Mouse (Mus musculus) cerebellum, postnatal 14 days (tissue): ENCODE measurements around the gene Supt4a.

Experiments
- DNase-seq, 2 experiments: peaks; one replicate each; pipeline ENCODE4 v3.0.0; 2021; ENCODE audit warnings: mixed read lengths in 2 of 2

The Supt4a gene

GRCm38 (mm10) chr11:87772354-87772753 lies 35.0 kb downstream of the Supt4a start:
- no peak for DNase-seq

GRCm38 (mm10) chr11:87778100-87778765 lies 40.9 kb downstream of the Supt4a start:
- peak; percentile 77 to 81 for DNase-seq

GRCm38 (mm10) chr11:87778915-87779314 lies 41.6 kb downstream of the Supt4a start:
- no peak for DNase-seq

GRCm38 (mm10) chr11:87779392-87779791 lies 42.0 kb downstream of the Supt4a start:
- no peak for DNase-seq

GRCm38 (mm10) chr11:87780130-87780529 lies 42.8 kb downstream of the Supt4a start:
- no peak for DNase-seq

GRCm38 (mm10) chr11:87790088-87790487 lies 52.7 kb downstream of the Supt4a start:
- no peak for DNase-seq
